Mouse (Mus musculus) T-helper 1 cell (primary cell): Measurements from ENCODE around the gene Fgf22.

ENCODE experiments used
- in situ Hi-C: fragments of 300-600 bp; cut with MboI, MseI; formaldehyde crosslinking; loops from one replicate; pipeline ENCODE4 v1.15.1; 2025; ENCODE audit warnings: high pct_unique_total_duplicates

Gene Fgf22

GRCm38 (mm10) chr10:79754856-79755516, at the start of gene Fgf22:
Gene Fgf22 (plus strand): TSS chr10:79755076.
- in situ Hi-C loops: no loop called here

- in situ Hi-C loops: loop anchor here (5.0 kb wide), 1 partner anchor 76 kb away; no protein-coding TSS in a partner anchor
Measured at GRCm38 (mm10) chr10:79705951-79706350, 48.9 kb upstream of the Fgf22 start.

GRCm38 (mm10) chr10:79706406-79707094, 48.3 kb upstream of the Fgf22 start:
- in situ Hi-C loops: loop anchor here (5.0 kb wide), 1 partner anchor 76 kb away; no protein-coding TSS in a partner anchor

- in situ Hi-C loops: loop anchor here (5.0 kb wide), 1 partner anchor 75 kb away; no protein-coding TSS in a partner anchor
Measured at GRCm38 (mm10) chr10:79707162-79707561, 47.7 kb upstream of the Fgf22 start.

- in situ Hi-C loops: loop anchor here (5.0 kb wide), 1 partner anchor 75 kb away; no protein-coding TSS in a partner anchor
Measured at GRCm38 (mm10) chr10:79707759-79708158, 47.1 kb upstream of the Fgf22 start.

GRCm38 (mm10) chr10:79708668-79709067, 46.2 kb upstream of the Fgf22 start:
- in situ Hi-C loops: loop anchor here (5.0 kb wide), 1 partner anchor 74 kb away; no protein-coding TSS in a partner anchor

GRCm38 (mm10) chr10:79709307-79709706, 45.6 kb upstream of the Fgf22 start:
- in situ Hi-C loops: loop anchor here (5.0 kb wide), 1 partner anchor 73 kb away; no protein-coding TSS in a partner anchor

- in situ Hi-C loops: no loop called here
Measured at GRCm38 (mm10) chr10:79712029-79712428, 42.8 kb upstream of the Fgf22 start.

- in situ Hi-C loops: no loop called here
Measured at GRCm38 (mm10) chr10:79712499-79713126, 42.3 kb upstream of the Fgf22 start.

GRCm38 (mm10) chr10:79713163-79713562, 41.7 kb upstream of the Fgf22 start:
- in situ Hi-C loops: no loop called here

GRCm38 (mm10) chr10:79714996-79715395, 39.9 kb upstream of the Fgf22 start:
- in situ Hi-C loops: no loop called here

GRCm38 (mm10) chr10:79716254-79716987, 38.5 kb upstream of the Fgf22 start, which contains the start of gene Hcn2:
Gene Hcn2 (plus strand): TSS chr10:79716634.
- in situ Hi-C loops: no loop called here

GRCm38 (mm10) chr10:79716988-79717355, 37.9 kb upstream of the Fgf22 start:
- in situ Hi-C loops: no loop called here

- in situ Hi-C loops: no loop called here
Measured at GRCm38 (mm10) chr10:79717640-79718357, 37.1 kb upstream of the Fgf22 start.

GRCm38 (mm10) chr10:79721089-79721488, 33.8 kb upstream of the Fgf22 start:
- in situ Hi-C loops: no loop called here

- in situ Hi-C loops: no loop called here
Measured at GRCm38 (mm10) chr10:79723047-79723446, 31.8 kb upstream of the Fgf22 start.

GRCm38 (mm10) chr10:79723692-79724091, 31.2 kb upstream of the Fgf22 start:
- in situ Hi-C loops: no loop called here

- in situ Hi-C loops: no loop called here
Measured at GRCm38 (mm10) chr10:79726090-79726489, 28.8 kb upstream of the Fgf22 start.

GRCm38 (mm10) chr10:79728323-79729249, 26.3 kb upstream of the Fgf22 start:
- in situ Hi-C loops: no loop called here
